Mouse (Mus musculus): ENCODE results near the gene Atp13a3. TPM values are rescaled to one million over a fixed set of nuclear protein-coding genes. Genes with fewer than 3 reads are reported as not detected.

Atp13a3 gene
- polyA plus RNA-seq, 1 experiment from 2014 or later, result 9.5 TPM

DNA sequence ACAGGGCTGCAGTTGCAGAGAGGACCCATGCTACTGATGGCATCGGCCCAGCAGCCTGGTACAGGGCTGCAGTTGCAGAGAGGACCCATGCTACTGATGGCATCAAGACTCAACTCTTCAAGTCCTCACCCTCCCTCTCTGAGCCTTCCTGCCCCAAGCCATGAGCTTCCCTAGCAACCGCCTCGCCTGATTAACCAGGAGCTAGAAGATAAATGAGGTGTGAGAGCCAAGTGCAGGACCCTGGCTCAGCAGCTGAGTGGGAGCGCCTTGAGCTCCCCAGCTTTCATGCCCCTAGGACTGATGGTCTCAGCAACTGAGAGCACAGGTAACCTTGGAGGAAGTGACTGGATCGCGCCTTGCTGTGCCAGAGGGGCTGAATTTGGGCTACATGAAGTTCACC, 115.3 kb downstream of the Atp13a3 start:
- Histone ChIP-seq H3K4me1 (peaks cover 4% of the 10 kb centered on the region; the same call in 1 of the 2 replicates), H3K36me3 (no peaks in the 10 kb centered on the region), H3K27me3 (0 out of 2 replicates have a peak, but pooled peaks cover 3% of the 10 kb centered on the region), H3K9ac (no peak overlapping the region), H3K4me2 (replicated peaks) (no peak overlapping the region), H3K27ac (no peak overlapping the region), H3K9me3 (no peaks in the 10 kb centered on the region), H3K4me3 (no peak overlapping the region)
- no peak for ATAC-seq (ENCODE audit: low FRiP score, low read depth)
- WGBS, result 68% methylated on average over 6 of the region's 6 CpGs

DNA sequence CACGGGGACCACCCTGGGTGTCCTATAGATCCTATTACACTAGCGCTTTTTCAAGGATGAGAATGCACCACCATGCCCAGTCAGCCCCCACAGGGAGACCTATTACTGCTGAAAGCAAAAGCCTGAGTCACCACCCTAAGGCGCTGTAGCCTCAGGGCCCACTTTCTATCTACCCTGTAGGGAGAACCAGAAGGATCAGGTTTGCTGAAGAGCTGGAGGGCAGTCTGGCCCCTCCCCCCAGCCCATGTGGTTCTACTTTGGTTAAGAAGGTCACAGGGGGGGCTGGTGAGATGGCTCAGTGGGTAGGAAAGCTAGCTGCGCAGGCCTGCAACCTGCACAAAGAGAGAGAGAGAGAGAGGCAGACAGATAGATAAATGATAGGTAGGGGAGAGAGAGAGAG, 120.1 kb downstream of the Atp13a3 start:
- H3K36me3 ChIP-seq, result no peaks in the 10 kb centered on the region
- no peaks in the 10 kb centered on the region for H3K9me3 ChIP-seq
- ATAC-seq (ENCODE audit: low FRiP score, low read depth), result no peak
- no peak overlapping the region for H3K4me2 ChIP-seq (replicated peaks)
- no peak overlapping the region for H3K4me3 ChIP-seq
- no peak overlapping the region for H3K27ac ChIP-seq
- 45% methylated on average over 4 of the region's 4 CpGs for WGBS
- peaks cover 35% of the 10 kb centered on the region for H3K4me1 ChIP-seq
- H3K9ac ChIP-seq, result no peak overlapping the region
- peaks cover 30% of the 10 kb centered on the region for H3K27me3 ChIP-seq

DNA sequence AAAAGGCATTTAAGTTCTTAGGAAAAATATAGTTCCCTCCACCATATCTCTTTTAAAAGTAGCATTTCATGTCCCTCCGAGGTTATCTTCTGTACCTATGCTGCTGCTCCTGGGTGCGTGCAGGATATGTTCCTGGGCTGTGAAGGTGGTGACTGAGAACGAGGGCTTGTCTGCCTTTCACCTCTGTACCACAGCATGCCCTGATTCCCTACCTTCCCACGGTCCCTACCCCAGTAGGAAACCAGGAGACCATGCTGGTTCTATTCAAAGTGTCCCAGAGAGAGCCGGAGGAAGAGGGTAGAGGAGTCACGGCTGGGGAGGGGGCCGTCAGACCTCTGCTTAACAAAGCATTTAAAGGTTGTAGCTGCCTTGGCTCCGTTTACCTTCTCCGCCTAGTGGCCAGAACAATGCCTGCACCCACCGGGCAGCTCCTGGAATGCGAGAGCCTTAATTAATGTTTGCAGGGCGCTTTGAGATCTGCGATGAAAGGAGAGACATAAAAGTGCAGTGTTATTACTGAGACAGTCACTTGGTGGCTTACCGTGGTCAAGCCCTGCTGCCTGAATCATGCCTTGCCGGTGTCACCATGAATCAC, 121.9 kb downstream of the Atp13a3 start:
- Histone ChIP-seq H3K4me2 (replicated peaks) (peak overlapping the region; percentile 73), H3K9ac (no peak overlapping the region), H3K4me1 (peaks cover 41% of the 10 kb centered on the region), H3K27me3 (peaks cover 30% of the 10 kb centered on the region), H3K27ac (no peak overlapping the region), H3K9me3 (no peaks in the 10 kb centered on the region), H3K36me3 (no peaks in the 10 kb centered on the region), H3K4me3 (peak overlapping the region; percentile 11)
- no peak for ATAC-seq (ENCODE audit: low FRiP score, low read depth)
- 4% methylated on average over 15 of the region's 15 CpGs for WGBS

DNA sequence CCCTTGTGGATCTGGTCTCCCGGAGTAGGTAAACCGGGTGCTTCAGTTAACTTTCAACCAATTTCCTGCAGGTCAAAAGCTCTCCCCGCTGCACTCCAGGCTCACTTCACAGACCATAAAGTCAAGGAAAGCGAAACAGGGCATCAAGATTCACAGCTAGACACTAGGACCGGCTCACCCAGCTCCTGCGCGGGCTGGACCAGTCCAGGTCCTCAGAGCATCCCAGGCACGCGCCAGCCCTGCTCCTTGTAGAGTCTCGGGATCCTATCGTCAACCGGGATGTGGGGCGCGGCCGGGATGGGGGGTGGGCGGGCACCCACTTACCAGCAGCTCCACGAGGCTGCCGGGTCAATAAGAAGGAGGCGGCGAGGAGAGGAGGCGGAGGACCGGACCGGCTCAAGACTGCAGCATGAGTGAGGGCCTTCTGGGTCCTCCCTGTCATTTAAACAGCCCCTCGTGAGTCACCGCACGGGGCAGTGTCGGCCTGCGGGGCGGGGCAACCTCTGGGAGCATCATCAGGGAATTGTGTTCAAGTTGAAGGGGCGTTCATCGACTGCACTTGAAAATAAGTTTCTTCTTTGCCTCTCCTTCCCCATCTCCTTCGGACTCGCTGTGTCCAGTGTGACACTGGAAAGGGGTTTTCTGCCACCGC, 122.8 kb downstream of the Atp13a3 start, which contains the start of gene Lrrc15:
Gene Lrrc15, minus strand, starts transcription at position 413 of the 652 bp plus-strand sequence.
- 4% methylated on average over 34 of the region's 34 CpGs for WGBS
- H3K9ac ChIP-seq, result peak within 1 kb of the TSS; percentile 61

DNA sequence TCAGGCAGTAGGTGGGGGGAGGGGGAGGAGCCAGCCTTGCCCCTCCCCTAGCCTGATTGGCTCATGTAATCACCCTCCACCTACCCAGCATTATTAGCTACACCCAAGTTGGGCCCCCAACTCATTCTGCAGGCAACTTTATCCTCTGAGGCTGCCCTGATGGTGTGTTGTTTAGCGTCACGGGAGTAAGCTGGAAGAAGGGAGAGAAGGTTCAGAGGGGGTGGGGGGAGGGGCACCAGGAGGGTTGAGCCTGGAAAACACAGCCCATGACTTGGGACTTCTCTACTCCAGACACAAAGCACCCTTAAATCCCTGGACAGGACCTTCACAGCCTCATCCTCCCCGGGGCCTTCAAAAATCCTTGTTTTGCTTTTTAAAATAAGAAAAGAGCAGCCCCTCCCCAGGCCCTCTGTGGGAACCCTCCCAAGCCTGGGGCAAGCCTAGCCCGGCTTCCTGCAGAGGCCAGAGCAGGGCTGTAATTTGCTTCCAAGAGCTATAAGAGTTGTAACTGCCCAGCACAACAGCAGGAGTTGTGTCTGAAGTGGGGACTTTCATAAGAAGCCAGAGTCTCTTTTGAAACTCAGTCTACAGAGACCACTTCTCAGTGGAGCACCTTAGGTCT, 125.0 kb downstream of the Atp13a3 start:
- peaks cover 56% of the 10 kb centered on the region for H3K4me1 ChIP-seq
- 0 out of 2 replicates have a peak, but pooled peaks have one; percentile 10 for ATAC-seq (ENCODE audit: low FRiP score, low read depth)
- H3K4me2 ChIP-seq (replicated peaks), result peak overlapping the region; percentile 34
- WGBS, result 0% methylated on average over 4 of the region's 4 CpGs
- H3K36me3 ChIP-seq, result no peaks in the 10 kb centered on the region
- no peak overlapping the region for H3K4me3 ChIP-seq
- H3K9me3 ChIP-seq, result no peaks in the 10 kb centered on the region
- 0 out of 2 replicates have a peak overlapping the region, but pooled peaks have one; percentile 8 for H3K9ac ChIP-seq
- H3K27ac ChIP-seq, result no peak overlapping the region
- peaks cover 30% of the 10 kb centered on the region for H3K27me3 ChIP-seq

More for the DNA sequence above, 122.8 kb downstream of the Atp13a3 start, which contains the start of gene Lrrc15:
- no peaks in the 10 kb centered on the region for H3K36me3 ChIP-seq
- peak within 1 kb of the TSS; percentile 38 for H3K4me3 ChIP-seq
- no peak for ATAC-seq (ENCODE audit: low FRiP score, low read depth)
- no peaks in the 10 kb centered on the region for H3K9me3 ChIP-seq
- H3K27ac ChIP-seq, result no peak within 1 kb of the TSS
- H3K27me3 ChIP-seq, result peaks cover 30% of the 10 kb centered on the region
- H3K4me2 ChIP-seq (replicated peaks), result peak within 1 kb of the TSS; percentile 73
- peaks cover 47% of the 10 kb centered on the region for H3K4me1 ChIP-seq

DNA sequence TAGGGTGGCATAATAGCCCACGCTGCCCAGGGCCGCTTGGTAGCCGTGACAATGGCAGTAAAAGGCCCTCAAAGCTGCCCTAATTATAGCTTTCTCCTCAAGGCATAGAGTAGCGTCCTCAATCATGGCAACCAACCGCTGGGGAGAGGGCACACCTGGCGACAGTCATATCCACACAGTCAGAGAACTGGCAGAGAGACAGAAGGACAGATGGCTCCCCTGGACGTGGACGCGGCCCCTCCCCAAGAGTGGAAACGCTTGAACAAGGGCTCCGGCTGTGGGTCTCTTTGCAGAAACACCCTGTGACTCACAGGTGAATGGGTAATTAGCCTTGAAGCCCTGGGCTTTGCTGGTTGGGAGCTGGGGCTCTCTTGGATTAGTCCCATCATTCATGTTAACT, 127.4 kb downstream of the Atp13a3 start:
- Histone ChIP-seq H3K27ac (no peak overlapping the region), H3K9ac (no peak overlapping the region), H3K9me3 (no peaks in the 10 kb centered on the region), H3K36me3 (no peaks in the 10 kb centered on the region), H3K4me1 (peaks cover 49% of the 10 kb centered on the region), H3K4me2 (replicated peaks) (no peak overlapping the region), H3K4me3 (no peak overlapping the region), H3K27me3 (peaks cover 13% of the 10 kb centered on the region)
- ATAC-seq (ENCODE audit: low FRiP score, low read depth), result no peak
- WGBS, result 57% methylated on average over 11 of the region's 11 CpGs

DNA sequence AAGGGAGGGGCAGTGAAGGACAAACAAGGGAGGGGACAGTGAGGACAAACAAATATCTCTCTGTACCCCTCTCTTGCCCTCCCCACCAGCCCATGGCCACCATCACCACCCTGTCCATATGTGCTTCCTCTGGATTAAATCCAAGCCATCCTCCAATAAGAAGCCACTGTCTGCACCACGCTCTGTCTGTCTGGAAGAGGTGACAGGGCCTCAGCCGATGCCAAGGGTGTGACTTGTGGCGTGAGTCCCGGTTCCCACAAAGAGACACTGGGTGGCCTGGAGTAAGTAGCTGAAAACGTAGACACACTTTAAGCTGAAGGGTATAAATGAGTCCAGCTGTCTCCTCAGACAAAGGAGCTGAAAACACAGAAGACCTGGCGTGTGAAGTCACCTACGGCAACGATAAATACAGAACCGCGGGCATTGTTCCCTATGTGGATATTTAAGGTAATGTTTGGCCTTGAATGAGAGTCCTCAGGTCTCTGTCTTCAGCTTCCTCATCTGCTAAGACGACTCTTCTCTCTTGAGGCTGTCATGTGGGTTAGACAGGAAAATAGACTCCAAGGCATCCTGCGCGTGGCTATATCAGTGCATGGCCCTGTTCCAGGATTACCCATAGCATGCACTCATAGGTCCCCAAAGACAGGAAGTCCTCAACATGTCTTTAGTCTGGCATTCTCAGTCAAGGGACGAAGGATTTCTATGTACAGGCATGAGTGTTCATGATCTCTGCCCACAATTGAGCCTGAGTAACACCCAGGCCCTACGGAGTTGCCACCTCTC, 130.0 kb downstream of the Atp13a3 start:
- Histone ChIP-seq H3K27ac (no peak overlapping the region), H3K9me3 (no peaks in the 10 kb centered on the region), H3K36me3 (no peaks in the 10 kb centered on the region), H3K9ac (no peak overlapping the region), H3K4me2 (replicated peaks) (no peak overlapping the region), H3K4me3 (no peak overlapping the region), H3K4me1 (peaks cover 50% of the 10 kb centered on the region), H3K27me3 (no peaks in the 10 kb centered on the region)
- no peak for ATAC-seq (ENCODE audit: low FRiP score, low read depth)
- WGBS, result 80% methylated on average over 15 of the region's 15 CpGs

DNA sequence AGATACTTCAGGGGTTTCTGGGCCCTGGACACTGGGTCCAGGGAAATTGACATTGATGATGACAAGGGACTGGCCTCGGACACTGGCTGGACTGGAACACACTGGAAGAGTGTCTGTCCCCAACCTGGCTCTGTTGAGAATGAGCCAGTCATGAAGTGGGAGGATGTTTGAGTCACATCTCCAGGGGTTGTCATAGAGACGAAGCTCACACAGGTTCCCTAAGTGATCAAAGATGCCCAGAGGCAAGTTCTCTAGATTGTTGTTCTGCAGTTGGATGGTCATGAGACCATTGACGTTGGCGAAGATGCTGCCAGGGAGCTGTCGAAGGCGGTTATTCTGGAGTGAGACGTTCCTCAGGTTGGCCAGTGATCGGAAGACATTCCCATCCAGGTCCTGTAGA, 132.7 kb downstream of the Atp13a3 start:
- H3K9ac ChIP-seq, result no peak overlapping the region
- no peak for ATAC-seq (ENCODE audit: low FRiP score, low read depth)
- no peaks in the 10 kb centered on the region for H3K9me3 ChIP-seq
- H3K36me3 ChIP-seq, result no peaks in the 10 kb centered on the region
- H3K27me3 ChIP-seq, result no peaks in the 10 kb centered on the region
- peaks cover 49% of the 10 kb centered on the region for H3K4me1 ChIP-seq
- no peak overlapping the region for H3K4me3 ChIP-seq
- no peak overlapping the region for H3K4me2 ChIP-seq (replicated peaks)
- H3K27ac ChIP-seq, result no peak overlapping the region
- WGBS, result 94% methylated on average over 8 of the region's 8 CpGs

DNA sequence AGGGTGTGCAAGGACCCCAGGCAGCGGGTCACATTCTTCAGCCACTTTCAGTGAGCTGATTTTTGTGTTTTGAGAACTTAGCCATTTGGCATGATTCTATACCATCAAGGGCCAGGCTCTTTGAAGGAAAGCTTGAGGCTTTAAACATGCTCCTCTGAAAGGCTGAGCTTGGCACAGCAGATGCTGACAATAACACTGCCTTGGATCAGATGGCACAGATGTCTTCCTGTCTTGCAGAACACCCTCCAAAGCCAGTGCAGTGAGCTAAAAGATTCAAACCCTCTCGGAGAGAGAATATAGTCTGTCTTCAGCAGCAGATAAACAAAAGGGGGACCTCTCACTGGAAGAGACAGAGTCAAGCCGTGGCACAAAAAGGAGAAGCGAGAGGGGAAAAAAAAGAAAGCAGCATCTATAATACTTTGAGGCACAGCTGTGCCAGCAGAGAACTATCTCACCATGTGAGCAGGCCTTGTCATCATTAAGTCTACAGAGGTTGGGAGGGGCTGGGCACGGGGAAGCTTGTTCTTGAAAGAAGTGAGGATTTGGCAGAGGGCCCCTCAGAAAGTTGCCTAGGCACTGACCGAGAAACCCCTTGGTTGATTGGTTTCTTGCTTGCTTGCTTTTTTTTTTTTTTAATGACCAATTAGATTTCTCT, 133.7 kb downstream of the Atp13a3 start:
- WGBS, result 61% methylated on average over 6 of the region's 6 CpGs
- Histone ChIP-seq H3K9me3 (no peaks in the 10 kb centered on the region), H3K4me3 (no peak overlapping the region), H3K27me3 (no peaks in the 10 kb centered on the region), H3K36me3 (no peaks in the 10 kb centered on the region), H3K4me1 (peaks cover 43% of the 10 kb centered on the region), H3K9ac (no peak overlapping the region), H3K27ac (peak overlapping the region; percentile 72), H3K4me2 (replicated peaks) (no peak overlapping the region)
- no peak for ATAC-seq (ENCODE audit: low FRiP score, low read depth)

DNA sequence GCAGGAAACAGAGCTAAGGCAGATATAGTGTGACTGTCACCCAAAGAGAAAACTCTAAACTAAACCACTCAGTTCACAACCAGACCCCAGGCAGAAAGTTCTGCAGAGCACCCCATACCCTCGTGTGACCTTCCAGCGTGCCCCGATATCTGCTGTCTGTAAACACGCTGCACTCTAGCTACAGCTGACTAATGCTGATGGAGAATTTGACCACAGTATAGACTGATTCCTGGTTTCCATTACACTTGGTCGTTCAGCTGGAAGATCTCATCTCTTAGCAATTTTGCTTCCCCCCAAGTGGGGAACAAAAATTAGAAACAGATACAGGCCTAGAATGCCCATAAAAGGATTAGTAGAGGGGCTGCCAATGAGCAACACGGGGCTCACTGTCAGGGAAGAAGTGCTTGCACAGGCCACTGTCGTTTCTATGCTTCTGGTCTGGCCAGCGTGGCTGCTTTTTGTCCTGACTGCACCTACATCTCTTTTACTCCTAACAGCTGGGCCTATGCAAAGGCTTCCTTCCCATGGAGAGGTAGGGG, 134.5 kb downstream of the Atp13a3 start:
- Histone ChIP-seq H3K4me2 (replicated peaks) (no peak overlapping the region), H3K4me1 (peaks cover 43% of the 10 kb centered on the region), H3K27ac (peak overlapping the region; percentile 72), H3K9me3 (no peaks in the 10 kb centered on the region), H3K9ac (no peak overlapping the region), H3K36me3 (no peaks in the 10 kb centered on the region), H3K27me3 (no peaks in the 10 kb centered on the region), H3K4me3 (no peak overlapping the region)
- peak; percentile 76 for ATAC-seq (ENCODE audit: low FRiP score, low read depth)
- 21% methylated on average over 8 of the region's 8 CpGs for WGBS

DNA sequence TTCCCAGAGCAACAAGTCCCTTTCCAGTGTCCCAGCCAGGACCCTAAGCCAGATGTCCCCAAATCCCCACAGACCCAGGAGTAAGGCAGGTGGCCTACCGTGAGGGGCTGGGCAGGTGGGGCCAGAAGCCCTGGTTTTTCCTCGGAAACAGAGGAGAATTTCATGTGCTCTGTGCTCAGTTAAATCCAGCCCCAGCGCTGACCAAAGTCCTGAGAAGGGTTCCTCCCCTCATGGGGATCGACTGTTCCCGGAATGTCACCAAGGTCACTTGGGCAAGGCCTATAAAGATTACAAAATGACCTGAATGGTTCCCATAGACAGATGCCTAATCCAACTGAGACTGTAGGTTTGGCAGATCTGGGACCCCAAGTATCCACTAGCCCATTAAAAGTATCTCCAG, 138.4 kb downstream of the Atp13a3 start, which contains the start of gene Cpn2:
Gene Cpn2, minus strand, starts transcription at position 141 of the 400 bp plus-strand sequence.
- WGBS, result 65% methylated on average over 5 of the region's 5 CpGs
- no peaks in the 10 kb centered on the region for H3K9me3 ChIP-seq
- H3K4me3 ChIP-seq, result no peak within 1 kb of the TSS
- peaks cover 26% of the 10 kb centered on the region for H3K4me1 ChIP-seq
- H3K27me3 ChIP-seq, result no peaks in the 10 kb centered on the region
- ATAC-seq (ENCODE audit: low FRiP score, low read depth), result no peak
- no peak within 1 kb of the TSS; the same call in 1 of the 2 replicates for H3K27ac ChIP-seq
- H3K4me2 ChIP-seq (replicated peaks), result no peak within 1 kb of the TSS
- no peak within 1 kb of the TSS for H3K9ac ChIP-seq
- no peaks in the 10 kb centered on the region for H3K36me3 ChIP-seq

All from limb, embryonic 13.5 days (tissue).